Mouse (Mus musculus): ENCODE results near the gene Uchl1. TPM values are rescaled to one million over a fixed set of nuclear protein-coding genes. Genes with fewer than 3 reads are reported as not detected.
A peak's percentile ranks its signal among the peaks of the same experiment; 100 is the strongest.

Uchl1 gene
- polyA plus RNA-seq, 1 experiment from 2014 or later: 1,480 TPM

GRCm38 (mm10) chr5:66699911-66700310, 24.0 kb downstream of the Uchl1 start:
- 77% methylated on average over 6 of the region's 6 CpGs for WGBS
- no peak overlapping the region for H3K4me2 ChIP-seq (ENCODE audit: low read length)
- no peak for ATAC-seq
- no peak overlapping the region for H3K9ac ChIP-seq (replicated peaks; ENCODE audit: low read depth, low read length)
- H3K9me3 ChIP-seq (ENCODE audit: control insufficient read depth, low read length): no peaks in the 10 kb centered on the region
- no peaks in the 10 kb centered on the region for H3K4me1 ChIP-seq (replicated peaks; ENCODE audit: control insufficient read depth, insufficient read depth, low read length)
- H3K36me3 ChIP-seq (ENCODE audit: control insufficient read depth, insufficient read depth): no peaks in the 10 kb centered on the region
- no peaks in the 10 kb centered on the region for H3K27me3 ChIP-seq (replicated peaks; ENCODE audit: control insufficient read depth, insufficient read depth, low read length)
- no peak overlapping the region for H3K27ac ChIP-seq (ENCODE audit: low read length)
- H3K4me3 ChIP-seq (replicated peaks; ENCODE audit: low read length): no peak overlapping the region

DNA sequence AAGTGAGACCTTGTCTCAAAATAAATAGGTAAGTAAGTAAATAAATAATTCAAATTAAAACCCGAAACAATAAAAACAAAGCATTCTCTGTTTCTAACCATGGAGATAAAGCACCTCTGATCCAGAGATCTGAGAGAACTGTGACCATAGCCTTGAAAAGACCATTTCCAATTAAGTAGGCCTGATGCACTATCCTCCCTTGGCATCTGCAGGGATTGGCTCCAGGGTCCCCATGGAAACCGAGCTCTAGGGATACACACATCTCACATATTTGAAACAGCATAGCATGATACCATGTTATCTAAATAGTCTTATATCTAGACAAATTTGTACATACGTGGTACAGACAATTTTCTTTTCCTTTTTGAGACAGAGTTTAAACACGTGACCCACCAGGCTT, 26.1 kb downstream of the Uchl1 start:
- Histone ChIP-seq H3K4me3 (replicated peaks; ENCODE audit: low read length) (no peak overlapping the region), H3K9ac (replicated peaks; ENCODE audit: low read depth, low read length) (no peak overlapping the region), H3K27me3 (replicated peaks; ENCODE audit: control insufficient read depth, insufficient read depth, low read length) (no peaks in the 10 kb centered on the region), H3K36me3 (ENCODE audit: control insufficient read depth, insufficient read depth) (no peaks in the 10 kb centered on the region), H3K4me2 (ENCODE audit: low read length) (no peak overlapping the region), H3K4me1 (replicated peaks; ENCODE audit: control insufficient read depth, insufficient read depth, low read length) (no peaks in the 10 kb centered on the region), H3K9me3 (ENCODE audit: control insufficient read depth, low read length) (no peaks in the 10 kb centered on the region), H3K27ac (ENCODE audit: low read length) (no peak overlapping the region)
- 84% methylated on average over 4 of the region's 4 CpGs for WGBS
- ATAC-seq: no peak; the same call in 1 of the 2 replicates

GRCm38 (mm10) chr5:66703317-66704004, 27.6 kb downstream of the Uchl1 start:
- no peak for ATAC-seq
- WGBS: 58% methylated on average over 10 of the region's 10 CpGs
- H3K27ac ChIP-seq (ENCODE audit: low read length): no peak overlapping the region

GRCm38 (mm10) chr5:66707859-66708258, 32.0 kb downstream of the Uchl1 start:
- no peaks in the 10 kb centered on the region for H3K36me3 ChIP-seq (ENCODE audit: control insufficient read depth, insufficient read depth)
- no peaks in the 10 kb centered on the region for H3K9me3 ChIP-seq (ENCODE audit: control insufficient read depth, low read length)
- no peak for ATAC-seq
- no peak overlapping the region for H3K4me2 ChIP-seq (ENCODE audit: low read length)
- H3K27ac ChIP-seq (ENCODE audit: low read length): no peak overlapping the region
- H3K4me1 ChIP-seq (replicated peaks; ENCODE audit: control insufficient read depth, insufficient read depth, low read length): no peaks in the 10 kb centered on the region
- WGBS: 84% methylated on average over 5 of the region's 5 CpGs
- H3K4me3 ChIP-seq (replicated peaks; ENCODE audit: low read length): no peak overlapping the region
- no peaks in the 10 kb centered on the region for H3K27me3 ChIP-seq (replicated peaks; ENCODE audit: control insufficient read depth, insufficient read depth, low read length)
- H3K9ac ChIP-seq (replicated peaks; ENCODE audit: low read depth, low read length): no peak overlapping the region

More at GRCm38 (mm10) chr5:66703317-66704004, 27.6 kb downstream of the Uchl1 start:
- Histone ChIP-seq H3K9me3 (ENCODE audit: control insufficient read depth, low read length) (no peaks in the 10 kb centered on the region), H3K36me3 (ENCODE audit: control insufficient read depth, insufficient read depth) (no peaks in the 10 kb centered on the region), H3K4me1 (replicated peaks; ENCODE audit: control insufficient read depth, insufficient read depth, low read length) (no peaks in the 10 kb centered on the region), H3K27me3 (replicated peaks; ENCODE audit: control insufficient read depth, insufficient read depth, low read length) (no peaks in the 10 kb centered on the region), H3K9ac (replicated peaks; ENCODE audit: low read depth, low read length) (no peak overlapping the region), H3K4me2 (ENCODE audit: low read length) (no peak overlapping the region), H3K4me3 (replicated peaks; ENCODE audit: low read length) (no peak overlapping the region)

- H3K36me3 ChIP-seq (ENCODE audit: control insufficient read depth, insufficient read depth): no peaks in the 10 kb centered on the region
- ATAC-seq: peak; percentile 71; the same call in 1 of the 2 replicates
- H3K9me3 ChIP-seq (ENCODE audit: control insufficient read depth, low read length): no peaks in the 10 kb centered on the region
- no peak overlapping the region for H3K4me2 ChIP-seq (ENCODE audit: low read length)
- no peaks in the 10 kb centered on the region for H3K4me1 ChIP-seq (replicated peaks; ENCODE audit: control insufficient read depth, insufficient read depth, low read length)
- WGBS: 9% methylated on average over 4 of the region's 4 CpGs
- H3K9ac ChIP-seq (replicated peaks; ENCODE audit: low read depth, low read length): no peak overlapping the region
- no peak overlapping the region for H3K27ac ChIP-seq (ENCODE audit: low read length)
- no peaks in the 10 kb centered on the region for H3K27me3 ChIP-seq (replicated peaks; ENCODE audit: control insufficient read depth, insufficient read depth, low read length)
- no peak overlapping the region for H3K4me3 ChIP-seq (replicated peaks; ENCODE audit: low read length)
These were observed 34.6 kb downstream of the Uchl1 start for GRCm38 (mm10) chr5:66710445-66711019.

- Histone ChIP-seq H3K4me3 (replicated peaks; ENCODE audit: low read length) (no peak overlapping the region), H3K4me2 (ENCODE audit: low read length) (no peak overlapping the region), H3K27me3 (replicated peaks; ENCODE audit: control insufficient read depth, insufficient read depth, low read length) (no peaks in the 10 kb centered on the region), H3K36me3 (ENCODE audit: control insufficient read depth, insufficient read depth) (no peaks in the 10 kb centered on the region), H3K9ac (replicated peaks; ENCODE audit: low read depth, low read length) (no peak overlapping the region), H3K27ac (ENCODE audit: low read length) (no peak overlapping the region), H3K4me1 (replicated peaks; ENCODE audit: control insufficient read depth, insufficient read depth, low read length) (no peaks in the 10 kb centered on the region), H3K9me3 (ENCODE audit: control insufficient read depth, low read length) (no peaks in the 10 kb centered on the region)
- ATAC-seq: no peak
- 73% methylated on average over 6 of the region's 6 CpGs for WGBS
These were observed 36.9 kb downstream of the Uchl1 start for GRCm38 (mm10) chr5:66712801-66713200.

DNA sequence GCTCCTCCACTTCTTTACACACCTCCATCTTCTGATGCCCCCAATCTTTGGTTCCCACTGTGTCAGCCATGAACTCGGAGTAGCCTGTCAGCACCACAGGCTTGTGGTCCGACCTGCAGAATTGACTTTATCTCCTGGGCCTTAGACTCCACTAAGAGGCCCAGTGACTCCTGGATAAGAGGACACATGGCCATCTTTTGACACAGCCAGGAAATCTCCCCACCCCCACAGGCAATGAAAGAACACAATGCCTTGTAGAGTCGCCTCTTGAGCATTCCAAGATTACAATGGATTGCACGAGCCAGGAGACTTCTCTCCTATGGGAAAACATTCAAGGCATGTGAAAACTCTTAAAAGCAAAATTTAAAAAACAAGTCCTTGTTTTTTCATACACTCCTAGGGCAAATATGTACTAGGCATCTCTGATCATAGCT, 39.6 kb downstream of the Uchl1 start:
- no peak for ATAC-seq
- H3K4me3 ChIP-seq (replicated peaks; ENCODE audit: low read length): no peak overlapping the region
- H3K4me1 ChIP-seq (replicated peaks; ENCODE audit: control insufficient read depth, insufficient read depth, low read length): no peaks in the 10 kb centered on the region

DNA sequence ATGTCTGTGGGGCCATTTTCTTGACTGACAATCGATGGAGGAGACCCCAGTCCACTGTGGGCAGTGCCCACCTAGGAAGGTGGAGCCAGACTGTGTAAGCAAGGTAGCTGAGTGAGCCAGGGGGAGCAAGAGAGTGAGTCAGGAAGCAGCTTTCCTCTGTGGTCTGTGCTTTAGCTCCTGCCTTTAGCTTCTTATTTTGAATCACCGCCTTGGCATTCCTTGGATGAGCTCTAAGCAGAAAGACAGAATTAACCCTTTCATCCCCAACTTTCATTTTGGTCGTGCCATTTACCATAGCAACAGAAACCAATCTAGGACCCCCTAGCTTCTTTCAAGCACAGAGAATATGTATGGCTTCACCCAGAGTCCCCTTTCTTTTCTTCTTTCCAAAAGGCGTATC, 42.0 kb downstream of the Uchl1 start:
- H3K4me1 ChIP-seq (replicated peaks; ENCODE audit: control insufficient read depth, insufficient read depth, low read length): 0 out of 2 replicates have a peak, but pooled peaks cover 1% of the 10 kb centered on the region
- H3K4me2 ChIP-seq (ENCODE audit: low read length): no peak overlapping the region
- no peak overlapping the region for H3K27ac ChIP-seq (ENCODE audit: low read length)
- WGBS: 53% methylated on average over 4 of the region's 4 CpGs
- no peaks in the 10 kb centered on the region for H3K36me3 ChIP-seq (ENCODE audit: control insufficient read depth, insufficient read depth)
- ATAC-seq: no peak
- H3K27me3 ChIP-seq (replicated peaks; ENCODE audit: control insufficient read depth, insufficient read depth, low read length): no peaks in the 10 kb centered on the region
- no peaks in the 10 kb centered on the region for H3K9me3 ChIP-seq (ENCODE audit: control insufficient read depth, low read length)
- no peak overlapping the region for H3K4me3 ChIP-seq (replicated peaks; ENCODE audit: low read length)
- H3K9ac ChIP-seq (replicated peaks; ENCODE audit: low read depth, low read length): no peak overlapping the region

More for the DNA sequence above, 39.6 kb downstream of the Uchl1 start:
- no peaks in the 10 kb centered on the region for H3K9me3 ChIP-seq (ENCODE audit: control insufficient read depth, low read length)
- H3K27ac ChIP-seq (ENCODE audit: low read length): no peak overlapping the region
- no peaks in the 10 kb centered on the region for H3K27me3 ChIP-seq (replicated peaks; ENCODE audit: control insufficient read depth, insufficient read depth, low read length)
- H3K36me3 ChIP-seq (ENCODE audit: control insufficient read depth, insufficient read depth): no peaks in the 10 kb centered on the region
- H3K9ac ChIP-seq (replicated peaks; ENCODE audit: low read depth, low read length): no peak overlapping the region
- WGBS: 55% methylated on average over 4 of the region's 4 CpGs
- H3K4me2 ChIP-seq (ENCODE audit: low read length): no peak overlapping the region

GRCm38 (mm10) chr5:66718413-66718812, 42.5 kb downstream of the Uchl1 start:
- H3K9ac ChIP-seq (replicated peaks; ENCODE audit: low read depth, low read length): no peak overlapping the region
- no peaks in the 10 kb centered on the region for H3K36me3 ChIP-seq (ENCODE audit: control insufficient read depth, insufficient read depth)
- H3K27me3 ChIP-seq (replicated peaks; ENCODE audit: control insufficient read depth, insufficient read depth, low read length): no peaks in the 10 kb centered on the region
- no peaks in the 10 kb centered on the region for H3K9me3 ChIP-seq (ENCODE audit: control insufficient read depth, low read length)
- H3K4me2 ChIP-seq (ENCODE audit: low read length): no peak overlapping the region
- H3K4me3 ChIP-seq (replicated peaks; ENCODE audit: low read length): no peak overlapping the region
- H3K27ac ChIP-seq (ENCODE audit: low read length): no peak overlapping the region
- H3K4me1 ChIP-seq (replicated peaks; ENCODE audit: control insufficient read depth, insufficient read depth, low read length): 0 out of 2 replicates have a peak, but pooled peaks cover 4% of the 10 kb centered on the region
- 58% methylated on average over 3 of the region's 3 CpGs for WGBS
- ATAC-seq: no peak

All from forebrain, embryonic 16.5 days (tissue).